Mouse (Mus musculus): Measurements from ENCODE around the gene Cbl.

Gene Cbl

DNA sequence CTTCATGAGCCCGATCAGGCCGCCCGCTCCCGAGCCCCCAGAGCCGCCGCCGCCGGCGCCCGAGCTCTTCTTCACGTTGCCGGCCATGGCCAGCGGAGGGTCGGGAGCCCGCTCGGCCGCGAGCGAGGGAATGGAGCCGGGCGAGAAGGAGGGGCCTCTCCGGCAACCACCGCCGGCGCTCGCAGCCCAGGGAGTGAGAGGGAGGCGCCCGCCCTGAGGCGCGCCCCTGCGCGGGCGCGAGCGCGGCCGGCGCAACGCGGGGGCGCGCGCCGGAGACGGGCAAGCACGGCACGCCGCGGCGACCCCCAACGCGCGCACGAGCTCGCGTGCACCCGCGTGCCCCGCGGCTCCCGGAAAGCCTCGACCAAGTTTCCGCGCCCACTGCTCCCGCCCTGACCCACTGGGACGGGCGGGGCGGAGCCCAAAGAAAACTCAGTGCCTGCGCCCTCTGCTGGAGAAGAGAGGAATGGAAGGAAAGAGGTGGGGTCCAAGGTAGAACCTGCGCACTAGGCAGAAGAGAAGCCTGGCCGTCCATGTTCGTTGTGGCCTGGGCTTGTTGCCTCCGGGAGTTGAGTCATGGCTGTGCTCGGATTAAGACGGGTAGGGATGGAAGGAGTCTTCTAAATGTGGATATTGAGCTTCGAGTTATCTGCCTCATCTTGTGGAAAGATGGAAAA is at the start of gene Cbl:
Gene Cbl, minus strand, starts transcription at position 248 of the 677 bp plus-strand sequence.
- DNase-seq: peak; percentile 99

DNA sequence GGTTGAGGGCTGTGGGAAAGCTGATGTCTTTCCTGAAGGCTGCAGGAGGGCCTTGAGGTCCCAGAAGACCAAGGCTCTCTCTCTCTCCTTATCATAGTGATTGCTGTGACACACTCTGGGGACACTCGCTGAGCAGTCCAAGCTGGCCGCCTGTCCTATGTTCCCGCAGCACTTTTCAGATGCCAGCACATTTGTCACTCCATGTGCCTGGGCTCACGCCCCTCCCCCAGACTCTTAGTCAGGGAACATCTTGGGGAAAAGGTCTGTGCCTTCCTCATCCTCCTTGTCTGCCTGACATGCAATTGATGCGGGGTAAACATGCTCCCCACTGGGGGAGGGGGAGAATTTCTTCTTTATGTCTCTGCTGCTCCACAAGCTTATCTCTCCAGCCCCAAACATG is 49.3 kb upstream of the Cbl start:
- DNase-seq: no peak

DNA sequence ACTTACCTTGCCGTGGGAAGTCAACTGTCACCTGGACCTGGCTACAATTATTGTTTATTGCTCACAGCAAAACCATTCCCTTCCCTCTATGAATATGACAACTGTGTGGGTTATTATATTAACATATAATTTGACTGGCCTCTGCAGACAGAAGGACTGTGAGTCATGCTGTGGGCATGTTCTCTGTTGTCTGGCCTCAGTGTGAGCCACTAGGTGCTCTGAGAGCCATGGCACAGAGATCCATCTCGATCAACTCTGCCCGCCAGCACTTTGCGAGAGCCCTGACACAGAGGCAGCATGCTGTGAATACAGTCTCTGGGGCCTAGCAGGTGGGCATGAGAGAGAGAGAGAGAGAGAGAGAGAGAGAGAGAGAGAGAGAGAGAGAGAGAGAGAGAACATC is 36.1 kb upstream of the Cbl start:
- no peak for DNase-seq

DNA sequence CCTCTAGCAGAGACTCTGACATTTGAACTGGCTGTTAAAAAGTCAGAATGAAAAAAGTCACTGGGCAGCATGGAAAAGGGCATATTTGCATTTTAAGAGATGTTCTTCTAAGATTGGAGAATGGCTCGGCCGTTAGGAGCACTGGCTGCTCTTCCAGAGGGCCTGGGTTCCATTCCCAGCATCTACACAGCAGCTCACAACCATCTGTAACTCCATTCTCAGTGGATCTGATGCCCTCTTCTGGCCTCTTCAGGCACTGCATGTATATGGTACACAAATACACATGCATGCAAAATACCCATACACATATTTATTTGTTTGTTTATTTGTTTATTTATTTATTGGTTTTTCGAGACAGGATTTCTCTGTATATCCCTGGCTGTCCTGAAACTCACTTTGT is 35.2 kb upstream of the Cbl start:
- peak; percentile 44 to 66 for DNase-seq

DNA sequence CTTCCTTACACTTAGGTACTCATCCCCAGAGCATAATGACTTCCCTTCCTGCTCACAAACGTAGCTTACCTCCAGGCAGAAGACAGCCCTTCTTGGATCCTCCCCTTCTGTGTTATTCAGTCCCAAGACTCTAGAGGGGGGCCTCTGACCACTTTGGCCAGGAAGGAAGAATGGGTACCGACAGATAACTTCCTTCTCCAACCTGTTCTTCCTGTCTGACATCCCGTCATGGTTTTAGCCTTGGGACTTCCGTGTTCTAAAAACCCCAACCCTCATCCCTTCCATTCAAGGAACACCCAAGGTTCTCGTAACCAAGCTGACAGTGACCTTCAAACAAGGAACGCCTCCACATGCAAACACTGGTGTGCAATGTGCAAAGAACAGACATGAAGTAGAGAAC is 34.6 kb upstream of the Cbl start, which contains the start of gene Nlrx1:
Gene Nlrx1, minus strand, starts transcription at position 168 of the 400 bp plus-strand sequence.
- no peak for DNase-seq

DNA sequence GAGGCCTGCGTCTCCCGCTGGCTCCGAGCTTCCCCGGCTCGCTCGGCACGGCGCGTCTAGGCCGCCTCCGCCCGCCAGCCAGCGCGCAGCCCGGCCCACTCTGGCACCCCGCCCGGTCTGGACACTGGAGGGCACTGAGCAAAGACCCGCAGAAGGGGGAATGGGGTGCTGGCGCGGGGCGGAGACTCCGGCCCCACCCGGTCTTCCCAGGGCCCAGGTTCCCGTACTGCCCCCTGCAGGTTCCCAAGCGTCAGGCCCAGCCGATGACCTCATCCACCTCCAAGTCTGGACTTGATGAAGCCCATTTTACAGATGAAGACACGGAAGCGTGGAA is 34.1 kb upstream of the Cbl start:
- DNase-seq: peak; percentile 86 to 91

DNA sequence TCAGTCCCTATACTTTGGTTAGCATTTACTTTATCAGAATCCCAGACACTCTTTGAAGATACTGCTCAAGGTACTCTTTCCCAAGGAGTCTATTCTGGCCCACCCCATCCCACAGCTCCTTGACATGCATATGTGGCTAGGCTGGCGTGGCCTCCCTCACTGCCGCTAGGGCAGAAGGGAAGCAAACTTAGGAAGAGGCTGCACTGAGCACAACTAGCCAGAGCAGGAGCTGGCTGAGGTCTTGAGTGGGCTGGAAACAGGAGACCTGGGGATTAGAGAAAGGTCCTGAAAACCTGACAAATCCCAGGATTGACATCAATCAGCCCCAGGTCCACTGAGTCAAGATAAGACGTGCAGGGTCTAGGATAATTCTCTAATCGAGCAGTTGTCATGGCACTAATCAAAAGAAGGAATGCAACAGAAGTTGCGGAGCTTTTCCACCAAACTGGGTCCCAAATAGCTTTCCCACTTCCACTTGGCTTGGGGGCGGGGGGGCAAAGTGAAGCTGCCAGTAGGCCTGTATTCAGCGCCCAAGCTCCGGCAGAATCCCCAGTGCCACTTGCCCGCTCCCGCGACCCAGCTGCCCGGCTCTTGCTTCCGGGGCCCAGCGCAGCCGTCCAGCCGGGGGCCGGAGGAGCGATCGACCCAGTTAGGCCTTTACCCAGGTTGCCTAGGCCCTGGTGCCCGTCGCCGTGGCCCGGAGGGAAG is 33.6 kb upstream of the Cbl start:
- peak; percentile 41 to 42 for DNase-seq

DNA sequence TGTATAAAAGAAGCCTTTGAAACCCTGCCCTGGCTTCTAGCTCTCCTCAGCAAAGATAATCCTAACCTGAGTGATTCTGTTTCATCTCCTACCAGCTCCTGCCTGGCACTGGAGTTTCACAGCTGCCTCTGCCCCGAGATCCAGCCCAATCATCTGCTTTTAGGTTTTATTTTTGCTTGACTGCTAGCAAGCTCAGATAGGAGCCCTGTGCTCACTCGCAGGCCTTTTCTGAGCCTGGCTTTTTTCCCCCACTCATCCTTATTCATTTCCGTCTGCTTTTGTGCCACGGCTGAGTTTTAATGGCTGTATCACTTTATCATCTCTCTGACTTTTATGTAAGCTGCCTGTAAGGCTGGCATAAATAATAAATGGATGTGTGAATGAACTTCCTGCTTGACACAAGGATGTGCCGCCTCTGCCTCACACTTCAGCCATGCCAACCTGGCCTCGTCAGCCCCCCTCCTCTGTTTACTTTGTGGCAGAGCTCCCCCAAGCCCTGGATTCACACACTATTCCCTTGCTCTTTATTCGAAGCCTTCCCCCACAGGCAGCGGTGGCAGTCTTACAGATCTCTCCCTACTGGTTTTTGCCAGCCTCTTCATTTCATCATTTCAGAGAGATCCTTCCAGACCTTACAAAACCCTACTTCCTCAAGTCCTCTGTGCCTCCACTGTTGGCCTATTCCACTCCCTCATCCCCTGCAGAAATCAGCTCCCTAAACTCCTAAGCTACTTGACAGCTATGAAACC is 32.8 kb upstream of the Cbl start:
- no peak for DNase-seq

DNA sequence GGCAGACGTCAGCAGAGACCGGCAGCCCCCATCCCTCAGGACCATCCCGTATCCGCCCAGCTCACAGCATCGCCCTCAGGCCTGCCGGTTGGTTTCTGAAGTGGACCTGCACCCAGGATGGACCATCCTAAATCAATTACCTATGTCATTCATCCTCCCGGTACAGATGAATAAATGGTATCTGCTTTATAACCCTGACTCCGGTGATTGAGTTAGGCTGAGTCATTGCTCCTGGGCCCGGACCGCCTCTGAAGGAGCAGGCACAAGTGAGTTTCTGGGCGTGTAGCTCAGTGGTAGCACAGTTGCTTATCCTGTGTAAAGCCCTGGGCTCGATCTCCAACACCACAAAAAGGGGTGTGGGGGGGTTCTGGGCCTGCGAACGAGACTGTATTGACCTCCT is 27.5 kb upstream of the Cbl start:
- DNase-seq: no peak

DNA sequence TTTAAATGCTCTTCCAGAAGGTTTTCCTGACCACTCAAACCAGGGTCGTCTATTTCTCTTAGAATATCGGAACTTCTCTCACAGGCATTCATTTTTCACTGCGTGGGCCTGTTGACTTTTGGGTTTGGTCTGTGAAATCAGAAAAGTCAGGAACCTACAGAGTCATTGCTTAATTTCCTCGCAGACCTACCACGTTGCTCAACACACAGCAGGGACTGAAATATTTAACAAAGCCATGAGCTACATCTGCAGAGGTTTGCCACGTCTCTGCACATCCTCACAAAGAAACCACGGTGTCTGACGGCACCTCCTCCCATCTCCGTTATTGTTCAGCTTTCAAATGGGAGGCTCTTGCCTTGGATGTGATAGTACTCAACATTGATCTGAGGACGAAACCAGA is 25.2 kb upstream of the Cbl start:
- no peak for DNase-seq

DNA sequence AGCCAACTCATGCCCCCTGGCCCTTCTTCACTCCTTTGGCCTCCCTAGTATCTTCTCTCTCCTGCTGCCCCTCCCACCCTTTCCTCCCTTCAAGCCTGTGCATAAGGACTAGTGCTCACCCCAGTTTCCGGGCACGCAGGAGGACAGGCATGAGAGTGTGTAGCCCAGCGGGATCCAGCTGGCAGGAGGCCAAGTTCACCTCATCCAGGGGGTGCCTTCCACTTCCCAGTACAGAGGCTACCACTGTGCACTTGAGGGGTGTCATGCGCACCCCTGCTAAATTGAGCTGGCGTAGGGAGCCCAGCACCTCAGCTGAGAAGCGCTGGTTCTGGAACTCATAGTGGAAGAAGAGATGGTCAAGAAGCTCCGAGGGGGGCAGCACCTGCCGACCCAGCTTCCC is 22.4 kb upstream of the Cbl start:
- DNase-seq: no peak

DNA sequence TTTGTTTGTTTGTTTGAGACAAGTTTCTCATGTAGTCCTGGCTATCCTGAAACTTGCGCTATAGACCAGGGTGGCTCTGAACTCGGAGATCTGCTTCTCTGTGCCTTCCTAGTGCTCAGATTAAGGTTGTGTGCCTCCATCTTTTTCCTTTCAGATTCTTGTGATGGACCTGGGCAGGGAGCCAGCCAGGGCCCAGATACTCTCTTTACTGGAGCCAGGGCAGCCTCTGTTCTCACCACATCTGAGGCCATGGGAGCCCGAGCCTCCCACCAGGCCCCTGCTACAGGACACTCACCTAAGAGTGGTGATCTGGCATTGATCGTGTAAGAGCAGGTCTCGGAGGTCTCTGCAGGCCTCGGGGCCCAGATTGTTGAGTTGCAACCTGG is 21.3 kb upstream of the Cbl start:
- DNase-seq: no peak

DNA sequence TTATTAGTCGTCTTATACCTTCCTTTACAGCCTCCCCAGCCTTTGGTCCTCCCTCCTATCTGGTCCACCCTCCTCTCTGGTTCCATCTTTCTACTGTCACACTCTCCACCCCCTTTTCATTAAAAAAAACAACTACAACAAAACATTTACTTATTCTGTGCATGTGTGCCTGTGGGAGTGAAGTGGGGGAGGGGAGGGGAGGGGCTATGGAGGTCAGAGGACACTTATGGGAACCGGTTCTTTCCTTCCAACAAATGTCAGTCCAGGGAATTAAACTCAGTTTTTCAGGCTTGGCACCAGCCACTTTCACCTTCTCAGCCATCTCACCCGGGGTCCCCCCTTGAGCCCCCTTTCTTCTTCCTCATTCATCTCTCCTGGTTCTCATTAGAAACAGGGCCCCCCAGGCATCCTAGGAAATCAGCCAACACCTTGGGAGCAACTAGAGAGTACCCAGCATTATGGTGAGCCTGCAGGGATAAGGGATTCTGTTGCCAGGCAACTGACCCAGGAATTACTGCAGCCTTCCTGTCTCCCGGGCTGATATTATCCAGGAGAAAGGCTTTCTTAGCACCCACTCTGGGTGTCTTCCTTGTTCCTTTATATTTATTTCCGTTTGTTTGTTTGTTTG is 20.8 kb upstream of the Cbl start:
- no peak for DNase-seq

DNA sequence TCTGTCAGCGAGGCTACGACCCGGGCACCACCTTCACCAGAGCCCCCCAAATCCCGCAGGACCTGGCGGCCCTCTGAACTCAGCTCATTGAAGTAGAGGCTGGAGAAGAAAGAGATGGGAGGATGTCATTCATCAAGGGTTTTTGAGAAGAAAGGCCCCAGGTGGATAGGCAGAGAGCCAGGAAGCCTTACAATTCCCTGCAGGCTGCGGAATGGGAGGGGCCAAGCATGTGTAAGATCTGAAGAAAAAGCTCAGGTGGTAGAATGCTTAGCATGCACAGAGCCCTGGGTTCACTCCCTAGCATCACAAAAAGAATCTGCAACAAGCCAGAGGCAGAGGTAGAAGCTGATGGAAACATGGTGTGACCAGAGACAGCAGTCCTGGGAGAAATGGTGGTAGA is 19.6 kb upstream of the Cbl start:
- DNase-seq: no peak

DNA sequence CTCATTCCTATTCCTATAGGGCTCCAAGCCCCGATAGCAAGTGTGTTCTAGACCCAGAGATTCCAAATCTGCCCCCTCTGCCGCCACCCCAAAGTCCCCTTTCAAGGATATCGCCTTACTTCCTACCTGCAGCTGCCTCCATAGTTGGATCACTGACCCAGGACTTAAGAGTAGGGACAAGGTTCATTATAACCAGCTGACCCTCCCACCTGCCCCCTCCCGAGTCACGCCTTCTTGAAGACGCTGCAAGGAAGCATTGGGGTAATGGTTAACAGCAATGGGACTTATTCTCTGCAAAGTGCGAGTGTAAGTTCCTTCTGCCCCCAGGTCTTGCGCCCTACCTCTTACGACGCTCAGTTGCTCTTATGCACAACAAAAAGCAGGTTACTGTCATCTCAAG is 17.5 kb upstream of the Cbl start, which contains the start of gene Pdzd3:
Gene Pdzd3, minus strand, starts transcription at position 158 of the 400 bp plus-strand sequence.
- no peak for DNase-seq

DNA sequence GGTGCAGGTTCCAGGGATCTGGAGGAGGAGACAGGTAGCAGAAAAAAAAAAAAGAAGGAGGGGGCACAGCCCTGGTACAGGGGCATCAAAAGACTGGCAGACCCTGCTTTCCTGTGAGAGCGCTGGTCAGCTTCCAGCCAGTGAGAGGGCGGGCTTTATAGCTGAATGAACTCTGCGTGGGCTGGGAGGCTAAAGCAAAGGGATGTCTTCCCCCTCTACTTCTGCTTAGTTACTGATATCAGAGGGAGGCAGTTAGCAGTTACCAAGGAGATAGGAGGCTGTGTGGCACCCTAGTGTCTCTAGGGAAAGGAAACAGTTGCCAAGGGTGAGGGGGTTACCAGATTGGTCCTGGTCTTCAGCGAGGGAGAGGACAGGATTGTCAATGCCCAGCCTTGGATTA is 16.6 kb upstream of the Cbl start:
- no peak for DNase-seq

DNA sequence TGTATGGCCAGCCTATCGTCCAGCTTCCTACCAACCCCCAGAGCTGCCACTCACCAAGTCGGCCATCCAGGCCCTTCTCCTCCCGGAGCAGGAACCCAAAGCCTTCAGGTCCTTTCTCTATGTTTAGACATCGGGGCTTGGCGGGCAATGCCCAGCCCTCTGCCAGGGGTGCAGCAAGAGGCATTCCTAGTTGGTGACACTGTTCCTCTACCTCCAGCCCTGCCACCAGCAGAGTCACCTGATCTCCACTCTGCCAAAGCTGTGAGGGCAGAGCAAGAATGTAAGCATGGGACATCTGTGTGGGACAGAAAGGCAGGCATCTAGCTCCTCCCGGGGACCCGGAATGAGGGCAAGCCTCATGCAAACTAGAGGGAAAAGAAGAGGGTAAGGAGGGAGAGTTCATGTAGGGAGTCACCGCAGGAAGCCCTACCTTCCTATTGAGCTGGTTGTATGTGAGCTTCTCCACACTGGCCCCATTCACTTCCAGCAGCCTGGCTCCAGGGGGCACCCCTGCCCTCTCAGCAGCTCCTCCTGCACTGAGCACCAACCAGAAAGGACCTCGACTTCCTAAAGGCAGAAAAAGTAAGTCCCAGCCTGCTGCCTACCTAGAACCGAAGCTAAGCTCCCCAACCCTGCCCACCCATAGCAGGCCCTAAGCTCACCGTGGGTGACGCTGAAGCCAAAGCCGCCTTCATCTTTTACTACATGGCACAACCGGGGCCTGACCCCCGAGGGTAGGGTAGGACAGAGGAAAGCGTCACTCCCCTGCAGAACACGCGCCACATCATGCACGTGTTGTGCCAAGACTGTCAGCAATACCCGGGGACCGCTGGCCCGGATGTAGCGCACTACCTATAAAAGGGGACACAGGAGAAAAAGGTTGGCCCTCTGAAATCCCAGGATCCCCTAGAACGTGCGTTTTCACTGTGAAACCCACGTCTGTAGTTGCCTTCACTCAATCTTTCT is 15.6 kb upstream of the Cbl start:
- DNase-seq: peak; percentile 55 to 73

DNA sequence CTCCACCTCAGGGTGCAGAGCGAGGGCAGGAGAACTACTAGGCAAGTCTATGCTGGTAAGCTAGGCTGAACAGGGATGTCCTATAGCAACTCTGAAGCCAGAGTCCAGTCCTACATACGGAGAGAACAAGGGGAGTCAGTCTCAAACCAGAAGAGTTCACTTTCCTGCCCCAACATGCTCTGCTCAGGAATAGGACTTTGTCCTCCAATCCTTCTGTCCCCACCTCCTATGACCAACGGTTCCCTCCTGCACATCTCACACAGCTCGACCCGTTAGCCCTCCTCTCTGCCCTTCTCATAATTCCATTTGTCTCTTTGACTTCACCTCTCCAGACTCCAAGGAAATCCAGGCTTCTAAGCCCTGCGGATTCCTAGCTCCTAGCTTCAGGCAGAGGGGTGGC is 14.1 kb upstream of the Cbl start:
- no peak for DNase-seq

DNA sequence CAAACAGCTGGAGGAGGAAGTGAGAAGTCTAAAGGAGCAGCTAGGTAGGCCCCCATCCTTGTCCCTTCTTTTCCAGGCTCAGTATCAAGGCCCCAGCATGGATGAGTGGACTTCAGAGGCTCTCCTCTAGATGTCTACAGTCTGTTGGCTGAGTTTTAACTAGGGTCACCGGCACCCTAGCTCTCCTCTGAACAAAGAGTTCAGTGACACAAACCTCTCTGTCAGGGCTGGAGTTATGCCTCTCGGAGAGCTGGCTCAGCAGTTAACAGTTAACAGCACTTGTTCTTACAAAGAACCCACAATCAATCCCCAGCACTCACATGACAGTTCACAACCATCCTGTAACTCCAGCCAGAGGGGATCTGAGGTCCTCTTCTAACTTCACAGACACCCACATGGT is 9.8 kb upstream of the Cbl start:
- DNase-seq: no peak

DNA sequence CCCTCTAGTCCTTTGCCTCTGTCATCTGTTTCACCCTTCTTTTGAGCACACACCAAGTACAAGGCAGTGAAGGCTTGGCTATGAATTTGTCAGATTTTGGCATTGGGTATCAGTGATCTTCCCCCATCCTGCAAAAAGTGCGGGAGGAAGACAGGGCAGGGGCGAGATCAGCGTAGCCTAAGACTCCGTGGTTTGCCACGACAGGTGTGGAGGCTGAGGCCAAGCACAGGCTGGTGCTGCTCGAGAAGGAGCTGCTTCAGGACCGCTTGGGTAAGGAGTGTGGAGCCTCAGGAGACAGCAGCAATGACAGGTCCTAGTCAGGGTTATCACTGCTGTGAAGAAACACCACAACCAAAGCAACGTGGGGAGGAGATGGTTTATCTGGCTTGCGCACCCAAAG is 7.6 kb upstream of the Cbl start:
- DNase-seq: no peak

DNA sequence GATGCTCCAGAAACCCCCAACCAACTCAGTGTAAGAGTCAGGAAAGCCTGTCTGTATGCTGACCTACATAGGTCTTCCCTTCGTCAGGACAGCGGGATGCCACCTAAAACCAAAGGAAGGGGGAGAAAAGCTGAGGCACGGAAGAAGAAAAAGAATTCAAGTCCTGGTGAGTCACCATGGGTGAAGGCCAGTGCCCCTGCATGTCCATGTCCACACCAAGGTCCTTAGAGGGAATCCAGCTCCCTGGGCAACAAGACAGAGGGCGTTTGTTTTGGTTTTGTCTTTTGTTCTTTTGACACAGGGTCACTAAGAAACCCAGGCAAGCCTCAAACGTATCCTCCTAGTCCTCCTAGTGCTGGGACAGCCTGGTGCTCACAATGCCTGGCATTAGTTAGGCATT is 7.1 kb upstream of the Cbl start:
- DNase-seq: no peak

DNA sequence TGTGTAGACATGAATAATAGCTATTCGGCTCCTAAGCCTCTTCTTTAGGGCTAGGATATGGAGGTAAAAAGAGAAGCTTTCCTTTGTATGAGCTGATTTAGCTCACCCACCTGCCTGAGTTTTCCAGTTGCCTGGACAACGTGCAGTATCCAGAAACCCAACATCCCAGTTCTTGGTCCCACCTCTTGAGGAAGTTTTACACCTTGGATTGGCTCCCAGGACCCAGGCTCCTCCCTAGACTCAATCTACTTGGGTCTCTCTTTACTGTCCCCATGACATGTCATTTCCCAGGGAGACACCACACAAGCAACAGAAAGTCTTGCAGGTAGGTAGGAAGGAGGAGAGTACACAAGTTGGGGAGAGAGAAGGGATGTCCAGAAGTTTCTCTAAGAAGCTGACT is 6.5 kb upstream of the Cbl start, which contains the start of gene Ccdc153:
Gene Ccdc153, plus strand, starts transcription at position 278 of the 400 bp plus-strand sequence.
- DNase-seq: no peak
